Mouse (Mus musculus) lung, postnatal 0 days (tissue): ENCODE measurements around the gene Hist1h2ah. TPM values are rescaled to one million over a fixed set of nuclear protein-coding genes. Genes with fewer than 3 reads are reported as not detected.
"Not testable (repeated sequence)": the region's sequence is repeated elsewhere in the genome, so short reads cannot be mapped to it uniquely, and the experiment has no call there.

ENCODE experiments used
- ATAC-seq: fragments of 200-750 bp; cut with Nextera tagmentation; 2 replicates; pipeline ENCODE4 v1.8.0; 2017; ENCODE audit warnings: moderate library complexity
- DNase-seq: peaks from one replicate; pipeline ENCODE4 v3.0.0-alpha.2; 2016; ENCODE audit warnings: low spot score
- H3K27ac ChIP-seq: fragments of 300-500 bp; sonication (generic); 2 replicates; pipeline ENCODE4 v1.5.1; 2014; ENCODE audit warnings: antibody characterized with exemption, mild to moderate bottlenecking, low read length, mixed read lengths
- H3K27me3 ChIP-seq: fragments of 300-500 bp; sonication (generic); replicated peaks from 2 replicates; pipeline ENCODE4 v1.6.1; 2014; ENCODE audit warnings: low read length, mixed read lengths; ENCODE audit not compliant: insufficient read depth
- H3K36me3 ChIP-seq: fragments of 300-500 bp; sonication (generic); 2 replicates; pipeline ENCODE4 v1.6.1; 2014; ENCODE audit warnings: low read length, mixed read lengths; ENCODE audit not compliant: insufficient read depth
- H3K4me1 ChIP-seq: fragments of 300-500 bp; sonication (generic); 2 replicates; pipeline ENCODE4 v1.6.1; 2014; ENCODE audit warnings: antibody characterized with exemption, low read depth, low read length, mixed read lengths; ENCODE audit not compliant: insufficient read depth
- H3K4me2 ChIP-seq: fragments of 300-500 bp; sonication (generic); replicated peaks from 2 replicates; pipeline ENCODE4 v1.6.1; 2014; ENCODE audit warnings: low read depth, mild to moderate bottlenecking, low read length, moderate library complexity, mixed read lengths
- H3K4me3 ChIP-seq: fragments of 300-500 bp; sonication (generic); 2 replicates; pipeline ENCODE4 v1.5.1; 2014; ENCODE audit warnings: low read depth, low read length
- H3K9ac ChIP-seq: fragments of 300-500 bp; sonication (generic); replicated peaks from 2 replicates; pipeline ENCODE4 v1.6.1; 2014; ENCODE audit warnings: low read depth, mild to moderate bottlenecking
- H3K9me3 ChIP-seq: fragments of 300-500 bp; sonication (generic); 2 replicates; pipeline ENCODE4 v1.6.1; 2016; ENCODE audit warnings: low read length, mixed read lengths
- CTCF ChIP-seq: IDR thresholded peaks from 2 replicates; pipeline ENCODE4 v1.5.1; 2016; ENCODE audit warnings: antibody characterized with exemption, mild to moderate bottlenecking
- EP300 ChIP-seq: IDR thresholded peaks from 2 replicates; pipeline ENCODE4 v1.6.1; 2016; ENCODE audit warnings: antibody characterized with exemption, mild to moderate bottlenecking, control low read depth
- WGBS: fragments of 180-500 bp; shearing (Covaris S2); extraction: QIAGEN DNeasy Blood & Tissue Kit; methylation state at CpG from one replicate; pipeline ENCODE4 v1.1.7; 2014; 5-methylcytosine and 5-hydroxymethylcytosine counted together
- polyA plus RNA-seq: library from polyadenylated mRNA; unstranded; fragments of >200 nt; fragmentation: Nextera tagmentation; extraction: Ambion mirVana; gene quantifications from 2 replicates; pipeline ENCODE4 v1.2.1, GENCODE M21; 2015

The Hist1h2ah gene
- polyA plus RNA-seq, 1 experiment from 2014 or later, result 4.2 TPM

DNA sequence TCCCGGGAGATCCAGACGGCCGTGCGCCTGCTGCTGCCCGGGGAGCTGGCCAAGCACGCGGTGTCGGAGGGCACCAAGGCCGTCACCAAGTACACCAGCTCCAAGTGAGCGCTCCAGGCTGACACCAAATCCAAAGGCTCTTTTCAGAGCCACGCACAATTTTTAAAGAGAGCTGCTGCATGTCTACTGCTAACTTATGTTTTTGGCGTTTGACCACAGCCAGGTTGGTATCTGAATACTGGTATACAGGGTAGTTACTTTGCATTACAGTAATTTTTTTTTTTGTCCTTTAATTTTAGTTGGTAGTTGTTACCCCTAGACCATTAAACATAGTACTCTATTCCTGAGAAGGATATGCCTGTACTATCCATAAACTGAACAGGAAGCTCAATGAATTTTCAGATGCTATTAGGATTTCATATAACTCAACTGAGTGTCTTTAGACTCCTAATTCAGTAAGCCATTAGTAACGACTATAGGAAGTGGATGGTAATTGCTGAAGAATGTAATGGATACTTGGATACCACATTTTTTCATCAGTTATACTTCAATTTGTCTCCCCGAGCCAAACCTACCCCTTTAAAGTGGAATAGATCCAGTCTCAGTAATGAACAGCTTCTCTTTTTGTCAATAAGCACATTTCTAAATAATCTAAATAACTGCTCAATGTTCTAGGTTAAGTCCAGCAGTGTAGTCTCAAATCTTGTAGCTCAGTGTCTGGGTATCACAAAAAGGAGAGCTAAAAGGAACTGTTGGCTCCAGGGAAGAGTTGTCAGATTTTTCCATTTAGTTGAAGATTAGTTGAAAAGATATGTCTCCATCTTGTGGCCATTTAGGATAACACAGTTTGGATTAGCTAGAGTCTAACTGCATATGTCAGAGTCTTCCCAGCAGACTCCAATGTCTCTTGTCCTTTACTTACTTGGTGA, 8.4 kb upstream of the Hist1h2ah start:
- Histone ChIP-seq H3K4me2 (peak overlapping the region; percentile 53), H3K4me1 (peaks cover 6% of the 10 kb centered on the region; the same call in 1 of the 2 replicates), H3K4me3 (peak overlapping the region; percentile 22), H3K9ac (no peak overlapping the region), H3K27ac (0 out of 2 replicates have a peak overlapping the region, but pooled peaks have one; percentile 0), H3K9me3 (no peaks in the 10 kb centered on the region), H3K27me3 (no peaks in the 10 kb centered on the region), H3K36me3 (no peaks in the 10 kb centered on the region)
- ATAC-seq (peak; percentile 6; the same call in 1 of the 2 replicates), DNase-seq (peak; percentile 91)
- TF ChIP-seq CTCF (peak; percentile 76), EP300 (no peak)
- 2% methylated on average over 6 of the region's 14 CpGs for WGBS

DNA sequence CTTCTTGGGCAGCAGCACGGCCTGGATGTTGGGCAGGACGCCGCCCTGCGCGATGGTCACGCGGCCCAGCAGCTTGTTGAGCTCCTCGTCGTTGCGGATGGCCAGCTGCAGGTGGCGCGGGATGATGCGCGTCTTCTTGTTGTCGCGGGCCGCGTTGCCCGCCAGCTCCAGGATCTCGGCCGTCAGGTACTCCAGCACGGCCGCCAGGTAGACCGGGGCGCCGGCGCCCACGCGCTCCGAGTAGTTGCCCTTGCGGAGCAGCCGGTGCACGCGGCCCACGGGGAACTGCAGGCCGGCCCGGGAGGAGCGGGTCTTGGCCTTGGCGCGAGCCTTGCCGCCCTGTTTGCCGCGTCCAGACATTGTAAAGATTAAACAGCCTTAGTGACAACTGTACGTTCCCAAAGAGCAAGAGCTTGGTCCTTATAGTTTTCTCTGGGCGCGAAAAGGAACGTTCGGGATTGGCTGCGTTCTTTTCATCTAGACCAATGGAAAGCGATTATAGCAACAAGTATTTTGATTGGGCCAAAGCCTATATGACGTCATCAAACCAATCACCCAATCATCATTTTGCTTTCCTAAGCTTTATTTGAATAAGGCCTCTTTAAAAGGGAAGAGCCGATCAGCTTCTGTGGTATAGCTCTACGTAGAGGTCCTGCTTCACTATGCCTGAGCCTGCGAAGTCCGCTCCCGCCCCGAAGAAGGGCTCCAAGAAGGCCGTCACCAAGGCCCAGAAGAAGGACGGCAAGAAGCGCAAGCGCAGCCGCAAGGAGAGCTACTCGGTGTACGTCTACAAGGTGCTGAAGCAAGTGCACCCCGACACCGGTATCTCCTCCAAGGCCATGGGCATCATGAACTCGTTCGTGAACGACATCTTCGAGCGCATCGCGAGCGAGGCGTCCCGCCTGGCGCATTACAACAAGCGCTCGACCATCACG, 7.5 kb upstream of the Hist1h2ah start, which contains the start of the genes Hist1h2ag and Hist1h2bj:
Gene Hist1h2ag, minus strand, starts transcription at position 377 of the 935 bp plus-strand sequence.
Gene Hist1h2bj, plus strand, starts transcription at position 647 of the 935 bp plus-strand sequence.
- peak; percentile 91 for ATAC-seq
- WGBS, result 2% methylated on average over 39 of the region's 80 CpGs
- not testable (repeated sequence) for H3K9ac ChIP-seq, H3K36me3 ChIP-seq, H3K4me1 ChIP-seq, H3K9me3 ChIP-seq, H3K27me3 ChIP-seq
- TF ChIP-seq EP300, result peak; percentile 70
- H3K4me2 ChIP-seq, result peak within 1 kb of the TSS; percentile 58
- peak within 1 kb of the TSS; percentile 40; the same call in 1 of the 2 replicates for H3K27ac ChIP-seq
- H3K4me3 ChIP-seq, result peak within 1 kb of the TSS; percentile 22
- DNase-seq, result peak; percentile 99

DNA sequence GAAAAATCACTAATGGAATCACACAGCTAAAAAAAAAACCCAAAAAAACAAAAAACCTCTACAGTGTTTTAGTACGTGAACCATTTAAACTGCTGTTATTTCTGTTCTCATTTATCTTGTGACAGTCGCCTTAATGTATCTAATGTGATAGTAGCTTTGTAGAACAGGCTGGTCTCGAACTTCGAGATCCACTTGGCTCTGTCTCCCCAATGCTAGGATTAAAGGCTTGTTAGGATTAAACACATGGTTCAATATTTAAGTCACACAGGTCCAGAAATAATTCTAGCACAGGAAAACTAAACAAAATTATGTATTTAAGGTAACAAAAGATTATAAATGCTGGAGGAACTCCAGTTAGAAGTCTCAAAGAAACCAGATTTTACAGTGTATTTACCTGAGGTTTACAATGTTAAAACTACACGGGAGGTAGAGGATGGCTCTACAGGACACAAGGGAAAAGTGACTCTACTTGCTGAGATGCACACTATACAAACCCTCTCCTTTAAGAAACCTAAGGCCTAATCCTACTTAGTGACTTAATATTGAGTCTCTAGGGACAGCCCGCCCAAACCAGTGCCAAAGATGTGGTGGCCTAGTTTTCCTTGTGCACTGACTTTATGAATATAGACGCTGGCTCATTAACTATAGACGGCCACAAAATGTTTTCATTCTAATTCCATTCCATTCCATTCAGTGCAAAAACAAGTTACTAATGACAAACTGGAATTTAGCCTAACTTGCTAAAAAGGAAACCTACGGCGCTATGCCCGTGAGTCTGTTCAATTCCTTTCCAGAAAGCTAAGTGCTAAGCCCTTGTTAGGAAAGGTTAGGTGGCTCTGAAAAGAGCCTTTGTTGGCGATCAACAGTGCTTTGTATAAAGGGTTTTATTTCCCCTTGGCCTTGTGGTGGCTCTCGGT, 6.5 kb upstream of the Hist1h2ah start:
- Histone ChIP-seq H3K9ac (no peak overlapping the region), H3K4me1 (peaks cover 6% of the 10 kb centered on the region; the same call in 1 of the 2 replicates), H3K4me3 (0 out of 2 replicates have a peak overlapping the region, but pooled peaks have one; percentile 8), H3K4me2 (peak overlapping the region; percentile 58), H3K9me3 (no peaks in the 10 kb centered on the region), H3K27ac (peak overlapping the region; percentile 40; the same call in 1 of the 2 replicates), H3K27me3 (no peaks in the 10 kb centered on the region), H3K36me3 (no peaks in the 10 kb centered on the region)
- DNase-seq (peak; percentile 6), ATAC-seq (no peak)
- no peak for TF ChIP-seq EP300
- no peak for TF ChIP-seq CTCF
- 2% methylated on average over 13 of the region's 13 CpGs for WGBS

DNA sequence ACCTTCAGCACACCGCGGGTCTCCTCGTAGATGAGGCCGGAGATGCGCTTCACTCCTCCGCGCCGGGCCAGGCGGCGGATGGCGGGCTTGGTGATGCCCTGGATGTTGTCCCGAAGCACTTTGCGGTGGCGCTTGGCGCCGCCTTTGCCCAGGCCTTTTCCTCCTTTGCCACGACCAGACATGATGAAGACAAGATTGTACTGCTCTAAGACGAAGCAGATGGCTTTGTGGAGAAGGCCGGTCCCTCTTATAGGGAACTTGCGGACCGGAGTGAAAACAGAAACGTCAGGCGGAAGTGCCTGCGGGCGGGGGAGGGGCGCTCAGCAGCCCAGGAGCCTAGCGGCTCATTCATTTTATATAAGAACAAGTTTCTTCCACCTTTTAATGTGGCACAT, 5.8 kb upstream of the Hist1h2ah start, which contains the start of gene Hist1h4i:
Gene Hist1h4i, minus strand, starts transcription at position 221 of the 395 bp plus-strand sequence.
- not testable (repeated sequence) for H3K27me3 ChIP-seq, H3K36me3 ChIP-seq, H3K9me3 ChIP-seq, H3K4me1 ChIP-seq
- peak within 1 kb of the TSS; percentile 26; the same call in 1 of the 2 replicates for H3K4me3 ChIP-seq
- peak; percentile 84 for TF ChIP-seq EP300
- H3K27ac ChIP-seq, result peak within 1 kb of the TSS; percentile 47
- ATAC-seq, result peak; percentile 70
- peak; percentile 93 for DNase-seq
- WGBS, result 0% methylated on average over 22 of the region's 27 CpGs
- peak within 1 kb of the TSS; percentile 16; the same call in 1 of the 2 replicates for H3K9ac ChIP-seq
- peak within 1 kb of the TSS; percentile 58 for H3K4me2 ChIP-seq

DNA sequence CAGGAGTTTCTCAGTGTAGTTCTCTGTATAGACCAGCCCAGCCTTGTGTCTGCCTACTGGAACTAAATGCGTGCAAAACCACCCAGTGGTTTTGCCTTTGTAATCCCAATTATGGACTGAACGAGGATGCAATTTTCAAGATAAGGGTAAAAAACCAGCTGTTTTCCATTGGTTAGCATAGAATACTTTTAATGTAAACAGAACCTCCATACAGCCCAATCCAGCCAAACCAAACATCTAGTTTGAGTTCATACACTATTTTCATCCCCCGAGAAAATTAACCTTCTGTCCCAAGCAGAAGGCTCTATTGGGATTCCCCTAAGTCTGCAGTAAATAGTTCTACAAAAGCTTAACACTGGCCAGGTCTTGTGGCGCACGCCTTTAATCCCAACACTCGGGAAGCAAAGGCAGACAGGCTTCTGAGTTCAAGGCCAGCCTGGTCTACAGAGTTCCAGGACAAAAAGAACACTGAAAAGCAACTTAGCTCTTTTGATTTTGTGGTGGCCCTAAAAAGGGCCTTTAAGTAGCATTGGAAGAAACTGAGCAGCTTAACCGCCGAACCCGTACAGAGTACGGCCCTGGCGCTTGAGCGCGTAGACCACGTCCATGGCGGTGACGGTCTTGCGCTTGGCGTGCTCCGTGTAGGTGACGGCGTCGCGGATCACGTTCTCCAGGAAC, 5.2 kb upstream of the Hist1h2ah start:
- peaks cover 8% of the 10 kb centered on the region; the same call in 1 of the 2 replicates for H3K4me1 ChIP-seq
- TF ChIP-seq EP300 (no peak), CTCF (no peak)
- H3K9ac ChIP-seq, result peak overlapping the region; percentile 16; the same call in 1 of the 2 replicates
- peak overlapping the region; percentile 47; the same call in 1 of the 2 replicates for H3K27ac ChIP-seq
- no peaks in the 10 kb centered on the region for H3K27me3 ChIP-seq
- DNase-seq (peak; percentile 39), ATAC-seq (no peak; the same call in 1 of the 2 replicates)
- H3K9me3 ChIP-seq, result no peaks in the 10 kb centered on the region
- peak overlapping the region; percentile 56 for H3K4me2 ChIP-seq
- H3K36me3 ChIP-seq, result no peaks in the 10 kb centered on the region
- peak overlapping the region; percentile 26; the same call in 1 of the 2 replicates for H3K4me3 ChIP-seq
- 2% methylated on average over 20 of the region's 24 CpGs for WGBS
